Mouse (Mus musculus) embryonic fibroblast, embryonic 13.5 days (primary cell): Measurements from ENCODE around the gene Zfp536.

Source experiments
- CTCF ChIP-seq: IDR thresholded peaks from 2 replicates; pipeline ENCODE4 v1.5.1; 2011; ENCODE audit warnings: mild to moderate bottlenecking, control low read depth, low read length, moderate library complexity, borderline replicate concordance; ENCODE audit not compliant: insufficient read depth
- POLR2A ChIP-seq: IDR thresholded peaks from 2 replicates; pipeline ENCODE4 v1.6.1; 2011; ENCODE audit warnings: low read depth, mild to moderate bottlenecking, control low read depth, low read length, moderate library complexity

DNA sequence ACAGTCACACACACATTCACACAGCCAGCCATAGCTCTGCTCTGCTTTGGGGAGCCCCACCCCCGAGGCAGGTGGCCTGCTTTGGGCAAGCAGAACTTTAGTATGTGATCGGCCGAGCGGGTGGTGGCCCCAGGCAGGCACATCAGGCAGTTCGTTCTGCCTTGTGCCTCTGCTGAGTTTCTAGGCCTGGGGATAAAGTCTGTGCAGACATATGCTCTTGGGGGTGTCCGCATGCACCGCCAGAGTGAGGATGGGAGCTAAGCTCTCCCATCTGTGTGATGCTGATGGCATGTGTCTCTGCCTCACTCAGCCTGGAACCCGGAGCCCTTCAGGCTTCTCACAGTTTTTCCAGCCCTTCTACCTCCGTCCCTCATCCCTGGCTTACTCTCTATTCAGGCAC lies 263.7 kb downstream of the Zfp536 start:
- TF ChIP-seq POLR2A (no peak), CTCF (no peak)
